Mouse (Mus musculus) ES-CJ7 (cell line): ENCODE measurements around the gene Cd244a.

Experiments
- DNase-seq: peaks from one replicate; pipeline ENCODE4 v3.0.0; 2011; ENCODE audit warnings: low read depth, low spot score

Cd244a gene

DNA sequence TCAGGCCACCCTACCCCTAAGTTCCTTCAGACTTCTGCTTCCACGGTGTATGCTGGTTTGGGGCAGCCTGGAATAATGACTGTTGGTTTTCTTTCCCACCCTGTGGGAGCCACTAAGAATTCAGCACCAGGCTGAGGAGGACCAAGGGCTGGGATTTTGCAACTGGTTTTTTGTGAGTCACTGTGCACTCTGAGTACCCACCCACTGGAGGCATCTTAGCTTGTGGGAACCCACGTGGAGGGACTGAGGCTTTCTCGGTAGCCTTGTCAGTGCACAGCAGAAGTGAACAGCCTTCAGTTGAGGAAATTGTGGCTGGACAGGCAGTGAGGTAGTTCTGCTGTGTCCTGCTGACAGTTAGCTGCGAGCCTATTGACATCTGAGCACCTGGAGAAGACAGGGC is at the start of gene Cd244a:
TSS of gene Cd244a (plus strand) at position 296 of the 400 bp plus-strand sequence.
- no peak for DNase-seq

DNA sequence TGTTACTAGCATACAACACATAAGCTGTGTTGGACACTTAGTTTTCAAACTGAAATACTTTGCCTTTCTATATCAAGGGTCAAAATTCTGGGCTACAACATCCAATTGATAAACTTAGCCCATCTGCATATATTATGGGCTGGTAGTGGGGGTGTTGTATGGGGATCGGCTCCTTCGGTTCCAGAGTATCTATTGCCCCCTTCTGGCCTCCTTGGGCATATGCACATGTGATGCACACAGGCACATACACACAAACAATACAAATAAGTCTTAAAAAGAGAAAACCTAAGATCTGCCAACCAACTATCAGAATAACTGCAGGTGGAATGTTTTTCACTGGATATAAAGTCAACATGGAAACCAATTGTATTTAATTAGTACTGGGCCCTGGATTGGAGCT is 45.8 kb upstream of the Cd244a start:
- DNase-seq = no peak

DNA sequence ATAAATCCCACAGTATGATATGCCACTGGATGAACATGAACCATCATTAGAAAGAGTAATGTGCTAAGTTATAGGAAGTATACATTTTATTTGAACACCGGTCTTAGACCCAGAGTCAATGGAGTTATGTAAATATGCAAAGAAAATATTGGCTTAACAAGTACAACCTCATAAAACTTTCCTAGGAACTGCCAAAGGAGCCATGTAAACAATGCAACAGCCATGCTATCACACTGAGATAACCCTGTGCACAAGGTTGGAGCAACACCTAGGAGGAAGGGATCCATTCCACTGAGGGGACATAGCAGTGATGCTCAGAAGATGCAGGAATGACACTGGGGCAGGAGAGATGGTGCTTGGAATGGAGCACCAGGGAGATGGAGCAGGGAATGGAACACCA is 45.2 kb upstream of the Cd244a start:
- DNase-seq = no peak

DNA sequence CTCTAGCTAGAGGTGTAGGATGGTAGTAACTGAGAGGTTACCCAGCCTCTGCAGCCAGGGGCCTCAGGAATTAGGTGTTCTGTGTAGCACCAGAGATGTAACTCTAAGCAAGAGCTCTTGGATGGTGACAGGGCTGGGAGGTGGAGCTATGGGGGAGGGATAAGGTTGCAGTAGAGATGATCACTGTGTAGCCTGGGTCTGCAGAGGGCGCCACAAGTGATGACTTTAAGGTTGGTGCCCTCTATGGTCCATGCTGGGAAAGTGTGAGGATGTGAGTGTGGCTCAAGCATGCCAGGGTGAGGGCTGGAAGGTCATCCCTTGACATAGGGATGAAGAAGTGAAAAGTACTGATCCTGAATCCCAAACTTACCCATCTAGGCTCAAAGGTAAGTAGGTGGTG is 44.0 kb upstream of the Cd244a start:
- DNase-seq = no peak

DNA sequence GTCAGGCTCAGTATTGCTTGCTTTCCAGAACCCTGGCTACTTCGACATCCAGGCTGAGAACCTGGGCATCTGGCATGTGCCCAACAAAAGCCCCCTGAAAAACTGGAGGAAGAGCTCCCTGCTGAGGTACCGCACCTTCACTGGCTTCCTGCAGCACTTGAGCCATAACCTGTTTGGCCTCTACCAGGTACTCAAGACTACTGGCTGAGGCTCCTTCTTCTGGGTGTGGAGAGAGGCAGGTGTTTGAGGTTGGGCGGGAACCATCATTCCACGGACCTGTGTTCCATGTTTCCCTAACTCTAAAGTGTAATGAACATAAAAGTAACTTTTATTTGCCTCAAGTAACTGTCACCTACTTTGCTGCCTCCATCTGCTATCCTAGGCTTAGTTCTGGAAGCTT is 43.4 kb upstream of the Cd244a start:
- no peak for DNase-seq

GRCm38 (mm10) chr1:171531367-171531766 is 27.6 kb upstream of the Cd244a start:
- no peak for DNase-seq

GRCm38 (mm10) chr1:171532830-171533229 is 26.2 kb upstream of the Cd244a start:
- no peak for DNase-seq

DNA sequence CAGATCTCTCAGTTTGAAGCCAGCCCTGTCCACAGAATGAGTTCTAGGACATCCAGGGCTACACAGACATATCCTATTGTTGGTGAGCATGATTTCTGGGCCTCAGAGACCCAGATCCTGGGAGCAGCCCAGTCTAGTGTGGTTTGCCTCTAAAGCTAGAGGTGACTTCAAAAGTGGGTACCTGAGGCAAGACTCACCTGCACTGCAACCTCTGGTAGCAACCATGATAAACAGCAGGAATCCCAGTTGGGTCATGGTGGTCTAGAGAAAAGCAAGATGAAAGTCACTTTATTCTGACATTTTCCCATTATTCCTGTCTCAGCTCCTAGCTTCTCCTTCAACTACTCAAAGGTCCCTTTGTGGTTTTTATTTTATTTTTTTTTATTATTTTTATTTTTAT is 24.4 kb upstream of the Cd244a start:
- peak; percentile 62 for DNase-seq

DNA sequence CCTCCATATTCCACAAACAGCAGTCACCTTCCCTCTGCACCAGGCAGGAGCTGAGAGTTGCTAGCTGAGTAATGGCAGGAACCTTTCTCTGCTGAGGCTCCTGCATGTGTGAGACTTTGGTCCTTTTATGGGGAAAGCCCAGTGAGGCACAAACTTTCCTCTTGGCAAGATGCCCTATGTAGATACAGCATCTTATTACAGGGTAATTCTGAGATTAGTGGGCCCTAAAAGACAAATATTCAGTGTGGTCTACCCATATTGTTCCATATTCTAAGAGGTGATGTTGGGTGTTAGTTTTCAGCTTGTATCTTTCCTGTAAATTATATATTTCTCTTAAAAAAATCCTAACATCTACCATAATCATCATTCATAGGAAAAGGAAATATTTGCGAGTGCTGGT is 23.8 kb upstream of the Cd244a start, which contains the start of gene Itln1:
TSS of gene Itln1 (minus strand) at position 101 of the 400 bp plus-strand sequence.
- no peak for DNase-seq

DNA sequence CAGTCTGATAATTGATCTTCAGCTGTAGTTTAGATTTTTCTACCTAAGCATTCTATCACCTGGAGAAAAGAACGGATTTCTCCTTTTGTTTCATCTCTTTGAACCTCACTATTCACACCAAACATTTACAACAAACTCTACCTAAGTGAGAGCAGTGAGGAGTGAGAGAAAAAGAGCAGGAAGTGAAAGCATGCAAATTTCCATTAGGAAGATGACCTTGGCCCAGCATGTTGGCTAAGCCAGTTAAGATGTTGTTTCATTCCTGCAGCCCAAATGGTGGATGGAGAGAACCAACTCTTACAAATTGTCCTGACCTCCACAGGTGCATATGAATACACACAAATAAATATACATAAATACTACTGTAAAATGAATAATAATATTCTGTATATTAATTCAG is 18.3 kb upstream of the Cd244a start:
- no peak for DNase-seq

- DNase-seq = no peak
Observed at GRCm38 (mm10) chr1:171551326-171551725, 7.7 kb upstream of the Cd244a start.

DNA sequence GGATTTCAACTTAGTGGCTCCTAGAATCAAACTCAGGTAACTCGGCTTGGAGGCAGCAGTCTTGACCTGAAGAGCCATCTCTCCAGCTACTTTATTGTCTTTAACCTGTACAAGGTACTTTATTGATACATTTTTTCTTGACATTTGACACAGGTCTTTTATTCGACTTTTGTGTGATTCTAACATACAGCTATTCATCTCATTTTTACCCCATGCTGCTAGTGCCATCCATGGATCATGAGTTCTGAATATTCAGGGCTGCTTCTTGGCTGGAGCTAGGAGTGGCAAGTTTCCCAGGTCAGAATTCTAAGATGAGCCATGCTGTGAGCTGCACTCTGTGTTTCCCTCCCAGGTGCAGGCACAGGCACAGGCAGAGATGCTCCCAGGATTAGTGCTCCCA is 6.8 kb upstream of the Cd244a start:
- DNase-seq = no peak

GRCm38 (mm10) chr1:171553359-171554341 is 5.3 kb upstream of the Cd244a start:
- DNase-seq = no peak

- no peak for DNase-seq
Observed at GRCm38 (mm10) chr1:171556366-171556765, 2.6 kb upstream of the Cd244a start.

GRCm38 (mm10) chr1:171558407-171558806 is 586 bp upstream of the Cd244a start:
- peak; percentile 60 for DNase-seq

- no peak for DNase-seq
Observed at GRCm38 (mm10) chr1:171560262-171560661, 1.3 kb downstream of the Cd244a start.

DNA sequence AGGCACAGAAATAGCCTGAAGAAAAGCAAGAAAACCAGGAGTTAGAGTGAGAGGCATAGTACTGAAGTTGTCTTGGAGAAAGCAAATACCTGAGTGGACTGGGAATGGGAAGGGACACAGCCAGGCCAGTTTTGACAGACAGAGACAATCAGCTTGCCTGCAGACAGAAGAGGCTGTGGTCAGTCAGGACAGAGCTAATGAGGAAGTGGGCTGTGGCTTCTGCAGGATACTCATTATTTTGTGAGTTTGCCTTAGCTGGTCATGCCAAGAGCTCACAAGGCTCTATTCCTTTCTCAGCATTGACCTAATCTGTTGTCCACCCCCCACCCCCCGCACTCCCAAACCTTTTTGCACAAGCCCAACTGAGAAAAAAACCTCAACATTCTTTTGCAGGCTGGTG is 2.2 kb downstream of the Cd244a start:
- DNase-seq = no peak

GRCm38 (mm10) chr1:171561639-171562225 is 2.7 kb downstream of the Cd244a start:
- DNase-seq = no peak

- no peak for DNase-seq
Observed at GRCm38 (mm10) chr1:171563042-171563441, 4.0 kb downstream of the Cd244a start.

- DNase-seq = peak; percentile 94
Observed at GRCm38 (mm10) chr1:171564247-171564646, 5.3 kb downstream of the Cd244a start.

GRCm38 (mm10) chr1:171565888-171566287 is 6.9 kb downstream of the Cd244a start:
- no peak for DNase-seq

DNA sequence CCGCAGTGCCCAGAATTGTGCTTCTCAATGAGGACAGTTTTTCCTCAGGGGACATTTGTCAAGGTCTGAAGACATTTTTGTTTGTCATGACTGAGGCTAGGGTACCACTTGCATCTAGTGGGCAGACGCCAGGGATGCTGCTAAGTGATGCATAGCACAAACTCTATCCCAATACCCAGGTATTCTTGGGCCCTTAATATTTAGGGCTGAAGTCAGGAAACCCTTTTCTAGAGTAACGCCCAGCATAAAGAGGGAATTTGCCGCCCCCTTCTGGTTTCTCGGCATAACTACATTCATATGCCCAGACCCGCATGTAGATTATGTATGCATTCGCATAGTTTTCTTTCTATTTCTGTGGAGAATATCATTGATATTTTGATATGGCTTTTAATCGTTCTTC is 7.8 kb downstream of the Cd244a start:
- DNase-seq = peak; percentile 71

GRCm38 (mm10) chr1:171568436-171568835 is 9.4 kb downstream of the Cd244a start:
- DNase-seq = no peak
